13 mouse cellular contexts compared by ENCODE assay signal in the genomic region with DNA sequence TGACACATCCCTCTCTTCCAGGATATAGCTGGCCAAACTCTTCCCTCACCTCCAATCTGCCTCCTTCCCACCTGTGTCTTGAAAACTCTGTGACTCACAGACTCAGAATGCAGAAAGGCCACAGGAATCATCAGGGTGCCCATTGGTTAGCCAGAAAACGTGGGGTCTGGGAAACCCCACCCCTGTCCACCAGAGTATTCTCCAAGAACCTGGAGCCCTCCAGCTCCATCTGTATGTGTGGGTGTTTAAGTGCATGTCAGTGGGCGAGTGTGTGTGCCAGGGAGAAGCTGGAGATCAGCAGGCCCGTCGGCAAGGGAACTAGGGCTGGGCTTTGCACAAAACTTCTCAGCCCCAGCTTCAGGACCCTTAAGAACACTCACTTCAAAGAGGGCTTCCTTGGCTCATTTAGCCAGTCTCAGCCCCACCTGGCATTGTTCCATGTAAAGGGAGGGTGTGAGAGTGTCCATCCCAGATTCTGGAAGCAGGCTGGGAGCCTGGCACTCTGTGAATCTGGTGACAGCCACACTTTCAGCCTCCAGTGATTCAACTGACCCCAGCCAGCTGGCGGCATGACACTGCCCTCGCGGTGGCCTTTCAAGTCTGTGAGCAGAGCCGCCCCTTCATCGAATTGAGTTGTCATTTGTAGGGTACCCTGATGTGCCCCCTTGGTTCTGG. TPM values are rescaled to one million over a fixed set of nuclear protein-coding genes. Genes with fewer than 3 reads are reported as not detected.
DNase-seq lines count a peak whose midpoint lies in the region; ATAC-seq lines count a peak whose summit lies in the region.
"Had no signal": no experiment of that assay in that cellular context is flagged by ENCODE, and none has a peak within 500 bp of the region (broad histone marks: within the 10 kb centered on the region; RNA-seq: fewer than 3 reads in every experiment).

No protein-coding gene starts in this region.

- no peak overlapping the region for H3K4me3 ChIP-seq in limb, embryonic 12.5 days (replicated peaks)
- H3K4me3 ChIP-seq: midbrain, embryonic 15.5 days had no signal

- H3K27ac ChIP-seq in limb, embryonic 12.5 days, result peak overlapping the region; percentile 13; the same call in 1 of the 2 replicates
- H3K27ac ChIP-seq: liver, embryonic 14.5 days; midbrain, embryonic 15.5 days had no signal

- no peaks in the 10 kb centered on the region for H3K9me3 ChIP-seq in limb, embryonic 12.5 days
- H3K9me3 ChIP-seq: midbrain, embryonic 15.5 days had no signal

- H3K36me3 ChIP-seq in limb, embryonic 12.5 days, result peaks cover 43% of the 10 kb centered on the region

- peak; percentile 43 for DNase-seq in heart, postnatal 4 days
- DNase-seq in heart, adult 9 months (ENCODE audit: low spot score in 2 of 2), result no peak
- peak; percentile 74 for DNase-seq in MN1 (ENCODE audit: low spot score)
- DNase-seq in adipocyte (ENCODE audit: low spot score), result peak; percentile 9
- DNase-seq in embryo, embryonic 9.5 days (ENCODE audit: extremely low spot score), result no peak
- DNase-seq in adrenal gland, adult (ENCODE audit: inconsistent age in 2 of 2, low spot score in 1 of 2), result no peak
- DNase-seq: cerebellum, adult 18-20 months; thymus, postnatal 36 days had no signal

- H3K4me2 ChIP-seq in limb, embryonic 12.5 days, result no peak overlapping the region
- H3K4me2 ChIP-seq: midbrain, embryonic 15.5 days had no signal

- no peak for ATAC-seq in limb, embryonic 12.5 days (ENCODE audit: insufficient number of reproducible peaks, insufficient read depth, low FRiP score, low TSS enrichment, low read depth)
- ATAC-seq: midbrain, embryonic 15.5 days had no signal

- H3K27me3 ChIP-seq in limb, embryonic 12.5 days, result no peaks in the 10 kb centered on the region
- H3K27me3 ChIP-seq: midbrain, embryonic 15.5 days had no signal

- no peak overlapping the region for H3K9ac ChIP-seq in limb, embryonic 12.5 days (replicated peaks)
- H3K9ac ChIP-seq: liver, embryonic 14.5 days; midbrain, embryonic 15.5 days had no signal

- no peaks in the 10 kb centered on the region for H3K4me1 ChIP-seq in limb, embryonic 12.5 days (replicated peaks)
- H3K4me1 ChIP-seq: midbrain, embryonic 15.5 days had no signal

- WGBS in limb, embryonic 12.5 days, result 72% methylated on average over 9 of the region's 9 CpGs

RNA-seq across cellular contexts. Expression of gene Il17c, which starts 1.8 kb away (rescaled TPM):
- total RNA-seq in heart, postnatal 4 days (2021), result not detected
- polyA plus RNA-seq in limb, embryonic 12.5 days (2016; fragmentation: Nextera tagmentation; extraction: Ambion mirVana), result not detected in 2 replicates
- total RNA-seq: adrenal gland, adult 18-20 months; neutrophil, adult 5-6 weeks had no signal
- polyA plus RNA-seq: liver, embryonic 14.5 days; midbrain, embryonic 15.5 days had no signal

RNA-seq across cellular contexts. Expression of gene Cyba, which starts 12.7 kb away (rescaled TPM):
- 10 to 100 TPM; 59.7 to 69.2 TPM for total RNA-seq in heart, postnatal 4 days (2021)
- 101 and 104 TPM in 2 replicates for polyA plus RNA-seq in limb, embryonic 12.5 days (2016; fragmentation: Nextera tagmentation; extraction: Ambion mirVana)

RNA-seq across cellular contexts. Expression of gene Mvd, which starts 23.2 kb away (rescaled TPM):
- total RNA-seq in heart, postnatal 4 days (2021), result 1 to 10 TPM; 8.0 to 8.4 TPM
- 40.5 and 48.7 TPM in 2 replicates for polyA plus RNA-seq in limb, embryonic 12.5 days (2016; fragmentation: Nextera tagmentation; extraction: Ambion mirVana)

RNA-seq across cellular contexts. Expression of gene Snai3, which starts 40.5 kb away (rescaled TPM):
- under 1 TPM; 0.55 to 0.63 TPM for total RNA-seq in heart, postnatal 4 days (2021)
- 0.16 and 0.38 TPM in 2 replicates for polyA plus RNA-seq in limb, embryonic 12.5 days (2016; fragmentation: Nextera tagmentation; extraction: Ambion mirVana)
- total RNA-seq: adrenal gland, adult 18-20 months had no signal
- polyA plus RNA-seq: midbrain, embryonic 15.5 days had no signal

RNA-seq across cellular contexts. Expression of gene Zc3h18, which starts 43.6 kb away (rescaled TPM):
- total RNA-seq in heart, postnatal 4 days (2021), result 10 to 100 TPM; 28.4 to 31.1 TPM
- polyA plus RNA-seq in limb, embryonic 12.5 days (2016; fragmentation: Nextera tagmentation; extraction: Ambion mirVana), result 76.7 and 76.9 TPM in 2 replicates

Comparison
In these comparisons a context has a peak if more than half of its experiments do, and no peak if none do; other contexts are left out.
1. DNase-seq: peak in heart, postnatal 4 days (single experiment), MN1 (single experiment) and adipocyte (single experiment); none in heart, adult 9 months (0 of 2), embryo, embryonic 9.5 days (single experiment) and adrenal gland, adult (0 of 2).